Mouse (Mus musculus) embryonic facial prominence, embryonic 13.5 days (tissue): ENCODE data around the gene Mettl17. TPM values are rescaled to one million over a fixed set of nuclear protein-coding genes. Genes with fewer than 3 reads are reported as not detected.
"Not testable (repeated sequence)": the region's sequence is repeated elsewhere in the genome, so short reads cannot be mapped to it uniquely, and the experiment has no call there.

Experiments
- ATAC-seq: fragments of 200-750 bp; cut with Nextera tagmentation; 2 replicates; pipeline ENCODE4 v1.8.0; 2017; ENCODE audit warnings: low read depth; ENCODE audit not compliant: insufficient number of reproducible peaks, insufficient read depth, low FRiP score, low TSS enrichment
- H3K27ac ChIP-seq: fragments of 300-500 bp; sonication (generic); 2 replicates; pipeline ENCODE4 v1.5.1; 2015; ENCODE audit warnings: moderate library complexity, mild to moderate bottlenecking, inconsistent platforms
- H3K27me3 ChIP-seq: fragments of 300-500 bp; sonication (generic); 2 replicates; pipeline ENCODE4 v1.6.1; 2015; ENCODE audit warnings: mild to moderate bottlenecking, inconsistent platforms
- H3K36me3 ChIP-seq: fragments of 300-500 bp; sonication (generic); 2 replicates; pipeline ENCODE4 v1.6.1; 2015; ENCODE audit warnings: mild to moderate bottlenecking, inconsistent platforms
- H3K4me1 ChIP-seq: fragments of 300-500 bp; sonication (generic); 2 replicates; pipeline ENCODE4 v1.6.1; 2015; ENCODE audit warnings: inconsistent platforms
- H3K4me2 ChIP-seq: fragments of 300-500 bp; sonication (generic); 2 replicates; pipeline ENCODE4 v1.6.1; 2015; ENCODE audit warnings: moderate library complexity, mild to moderate bottlenecking, inconsistent platforms
- H3K4me3 ChIP-seq: fragments of 300-500 bp; sonication (generic); 2 replicates; pipeline ENCODE4 v1.5.1; 2015; ENCODE audit warnings: mild to moderate bottlenecking, inconsistent platforms
- H3K9ac ChIP-seq: fragments of 300-500 bp; sonication (generic); 2 replicates; pipeline ENCODE4 v1.6.1; 2015; ENCODE audit warnings: mild to moderate bottlenecking, inconsistent platforms
- H3K9me3 ChIP-seq: fragments of 300-500 bp; sonication (generic); 2 replicates; pipeline ENCODE4 v1.6.1; 2016; ENCODE audit warnings: inconsistent platforms
- WGBS: fragments of 180-500 bp; shearing (Covaris S2); methylation state at CpG from one replicate; pipeline ENCODE4 v1.1.7; 2015; ENCODE audit warnings: mixed read lengths; 5-methylcytosine and 5-hydroxymethylcytosine counted together
- polyA plus RNA-seq: library from polyadenylated mRNA; unstranded; fragments of >200 nt; fragmentation: Nextera tagmentation; extraction: Ambion mirVana; gene quantifications from 2 replicates; pipeline ENCODE4 v1.2.1, GENCODE M21; 2015

Mettl17 gene
- polyA plus RNA-seq = 51.3 and 54.2 TPM in 2 replicates

- Histone ChIP-seq H3K4me1 (peaks cover 13% of the 10 kb centered on the region), H3K9ac (peak within 1 kb of the TSS; percentile 79), H3K4me2 (peak within 1 kb of the TSS; percentile 89), H3K27me3 (no peaks in the 10 kb centered on the region), H3K4me3 (peak within 1 kb of the TSS; percentile 83), H3K9me3 (no peaks in the 10 kb centered on the region), H3K27ac (peak within 1 kb of the TSS; percentile 77), H3K36me3 (peaks cover 32% of the 10 kb centered on the region)
- peak; percentile 93 for ATAC-seq
- WGBS = under 1% methylated on average over 43 of the region's 43 CpGs
Measured at GRCm38 (mm10) chr14:51884598-51885331, at the start of gene Mettl17. Gene Mettl17 (plus strand): TSS chr14:51884842.

DNA sequence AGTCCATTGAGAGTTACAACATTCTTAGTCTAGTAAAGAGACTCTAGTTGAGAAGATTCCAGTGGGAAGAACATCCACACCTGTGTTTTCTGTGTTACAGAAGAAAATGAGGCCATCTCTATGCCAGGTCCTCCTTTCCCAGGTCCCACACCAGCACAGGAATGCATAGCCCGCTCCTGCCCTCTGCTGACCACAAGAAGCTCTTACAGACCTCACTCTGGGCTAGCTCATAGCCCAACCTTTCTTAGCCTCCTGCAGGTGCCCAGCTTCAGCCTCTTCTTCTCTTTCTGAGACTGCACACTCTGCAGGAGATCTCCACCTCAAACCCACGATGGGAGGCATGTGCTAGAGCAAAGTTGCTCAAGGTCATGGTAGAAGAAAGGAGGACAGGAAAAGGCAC lies 46.2 kb upstream of the Mettl17 start:
- not testable (repeated sequence) for H3K27ac ChIP-seq, H3K9ac ChIP-seq, H3K36me3 ChIP-seq, H3K4me2 ChIP-seq, ATAC-seq, H3K4me3 ChIP-seq, H3K27me3 ChIP-seq, H3K4me1 ChIP-seq, H3K9me3 ChIP-seq
- WGBS = 16% methylated on average over 2 of the region's 2 CpGs

DNA sequence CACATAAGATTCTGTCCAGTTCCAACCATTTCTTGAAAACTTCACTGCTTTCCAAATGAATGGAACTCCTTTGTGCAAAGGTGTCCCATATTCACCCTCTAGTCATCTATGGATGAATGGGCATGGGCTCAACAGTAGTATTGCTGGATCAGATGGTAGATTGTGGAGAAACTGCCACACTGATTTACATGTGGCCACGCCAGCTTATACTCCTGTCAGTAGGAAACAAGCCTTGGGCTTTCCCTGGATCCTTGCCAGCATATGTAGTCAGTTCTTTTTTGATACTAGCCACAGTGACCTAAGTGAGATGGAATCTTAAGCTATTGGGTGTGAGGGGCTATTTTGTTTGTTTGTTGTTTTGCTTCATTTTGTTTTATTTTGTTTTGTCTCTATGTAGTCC lies 42.4 kb upstream of the Mettl17 start:
- 75% methylated on average over 1 of the region's 1 CpGs for WGBS
- no peak for ATAC-seq

DNA sequence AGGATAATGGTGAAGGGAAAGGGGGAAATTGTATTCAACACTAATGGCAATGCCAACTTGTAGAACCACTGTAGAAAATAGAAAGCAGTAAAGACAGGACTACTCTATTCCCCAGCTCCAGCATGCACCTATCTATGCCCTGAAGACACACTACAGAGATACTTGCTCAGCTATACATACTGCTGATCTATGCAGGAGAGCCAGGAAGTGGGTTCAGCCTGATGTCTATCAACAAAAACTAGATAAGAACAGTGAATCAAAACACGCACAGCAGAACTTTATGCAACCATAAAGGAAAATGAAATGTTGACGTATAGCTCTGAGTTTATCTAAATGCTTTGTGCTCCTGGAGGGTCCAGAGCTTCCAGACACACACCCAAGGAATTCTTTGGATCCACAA lies 41.9 kb upstream of the Mettl17 start:
- Histone ChIP-seq H3K9ac (no peak overlapping the region), H3K36me3 (no peaks in the 10 kb centered on the region), H3K27me3 (no peaks in the 10 kb centered on the region), H3K4me1 (no peaks in the 10 kb centered on the region), H3K27ac (no peak overlapping the region), H3K9me3 (no peaks in the 10 kb centered on the region), H3K4me2 (no peak overlapping the region), H3K4me3 (no peak overlapping the region)
- 84% methylated on average over 2 of the region's 2 CpGs for WGBS
- ATAC-seq = no peak

More for the DNA sequence above, 42.4 kb upstream of the Mettl17 start:
- Histone ChIP-seq H3K27me3 (no peaks in the 10 kb centered on the region), H3K9ac (no peak overlapping the region), H3K4me1 (no peaks in the 10 kb centered on the region), H3K4me3 (no peak overlapping the region), H3K9me3 (no peaks in the 10 kb centered on the region), H3K4me2 (no peak overlapping the region), H3K27ac (no peak overlapping the region), H3K36me3 (no peaks in the 10 kb centered on the region)

- H3K27me3 ChIP-seq = no peaks in the 10 kb centered on the region
- H3K4me2 ChIP-seq = no peak overlapping the region
- no peak overlapping the region for H3K9ac ChIP-seq
- H3K9me3 ChIP-seq = no peaks in the 10 kb centered on the region
- H3K4me1 ChIP-seq = no peaks in the 10 kb centered on the region
- H3K27ac ChIP-seq = no peak overlapping the region
- no peak for ATAC-seq
- no peak overlapping the region for H3K4me3 ChIP-seq
- H3K36me3 ChIP-seq = no peaks in the 10 kb centered on the region
Measured at GRCm38 (mm10) chr14:51843882-51844281, 40.8 kb upstream of the Mettl17 start.

DNA sequence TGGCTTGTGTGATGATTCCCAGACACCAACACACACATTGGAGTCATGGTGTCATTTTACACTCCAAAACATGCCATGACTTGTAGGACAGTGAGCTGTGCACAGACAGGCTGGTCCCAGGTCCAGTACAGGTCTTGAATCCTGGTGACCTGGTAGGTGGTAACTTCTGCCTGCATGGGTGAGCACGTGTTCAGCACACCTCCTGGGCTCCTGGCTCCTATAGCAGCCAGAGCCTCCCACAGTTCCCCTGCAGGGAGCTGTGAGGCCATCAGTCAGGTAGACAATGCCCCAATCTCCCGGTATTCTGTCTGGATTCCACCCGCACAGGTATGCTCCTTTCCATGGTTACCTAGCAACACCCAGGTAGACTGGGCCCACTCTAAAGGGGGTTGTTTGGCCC lies 38.1 kb upstream of the Mettl17 start:
- WGBS = 53% methylated on average over 3 of the region's 3 CpGs
- ATAC-seq = peak; percentile 53; the same call in 1 of the 2 replicates
- no peak overlapping the region for H3K27ac ChIP-seq

DNA sequence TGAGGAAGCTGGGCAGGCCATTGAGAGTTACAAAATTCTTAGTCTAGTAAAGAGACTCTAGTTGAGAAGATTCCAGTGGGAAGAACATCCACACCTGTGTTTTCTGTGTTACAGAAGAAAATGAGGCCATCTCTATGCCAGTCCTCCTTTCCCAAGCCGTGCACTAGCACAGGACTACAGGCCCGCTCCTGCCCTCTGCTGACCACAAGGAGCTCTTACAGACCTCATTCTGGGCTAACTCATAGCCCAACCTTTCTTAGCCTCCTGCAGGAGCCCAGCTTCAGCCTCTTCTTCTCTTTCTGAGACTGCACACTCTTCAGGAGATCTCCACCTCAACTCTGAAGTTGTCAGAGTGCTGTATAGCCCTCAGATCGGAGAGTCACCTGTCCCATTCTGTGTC lies 33.6 kb upstream of the Mettl17 start:
- 55% methylated on average over 3 of the region's 3 CpGs for WGBS
- H3K36me3 ChIP-seq, H3K4me3 ChIP-seq, H3K9me3 ChIP-seq, H3K4me2 ChIP-seq, H3K9ac ChIP-seq, H3K27ac ChIP-seq, H3K4me1 ChIP-seq, H3K27me3 ChIP-seq: not testable (repeated sequence)
- 0 out of 2 replicates have a peak, but pooled peaks have one; percentile 26 for ATAC-seq

More for the DNA sequence above, 38.1 kb upstream of the Mettl17 start:
- H3K4me3 ChIP-seq = no peak overlapping the region
- H3K9ac ChIP-seq = no peak overlapping the region
- no peak overlapping the region for H3K4me2 ChIP-seq
- H3K4me1 ChIP-seq = no peaks in the 10 kb centered on the region
- H3K27me3 ChIP-seq = no peaks in the 10 kb centered on the region
- H3K9me3 ChIP-seq = no peaks in the 10 kb centered on the region
- no peaks in the 10 kb centered on the region for H3K36me3 ChIP-seq

DNA sequence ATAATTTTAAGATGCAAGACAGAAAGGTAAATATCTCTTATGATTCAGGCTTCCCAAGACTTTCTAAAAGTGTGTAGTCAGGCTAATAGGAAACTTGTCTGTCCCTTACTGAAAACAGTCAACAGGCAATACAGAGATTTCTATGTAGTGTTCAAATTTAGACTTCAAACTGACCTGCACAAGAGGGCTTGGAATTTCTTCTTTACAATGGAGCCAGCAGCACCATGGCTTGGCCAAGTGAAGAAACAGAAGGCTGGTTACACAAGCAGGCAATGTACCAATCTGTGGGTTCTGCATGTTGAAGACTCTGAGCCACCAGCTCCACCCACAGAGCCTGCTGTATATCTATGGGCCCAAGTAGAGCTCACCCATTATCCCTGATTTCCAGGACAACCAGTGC lies 31.2 kb upstream of the Mettl17 start, which contains the start of gene Ear6:
Gene Ear6 (plus strand): TSS at position 301 of the 400 bp plus-strand sequence.
- no peak within 1 kb of the TSS for H3K27ac ChIP-seq
- ATAC-seq = no peak
- H3K36me3 ChIP-seq = no peaks in the 10 kb centered on the region
- no peaks in the 10 kb centered on the region for H3K4me1 ChIP-seq
- no peak within 1 kb of the TSS for H3K9ac ChIP-seq
- H3K4me2 ChIP-seq = no peak within 1 kb of the TSS
- H3K27me3 ChIP-seq = no peaks in the 10 kb centered on the region
- no peak within 1 kb of the TSS for H3K4me3 ChIP-seq
- no peaks in the 10 kb centered on the region for H3K9me3 ChIP-seq

DNA sequence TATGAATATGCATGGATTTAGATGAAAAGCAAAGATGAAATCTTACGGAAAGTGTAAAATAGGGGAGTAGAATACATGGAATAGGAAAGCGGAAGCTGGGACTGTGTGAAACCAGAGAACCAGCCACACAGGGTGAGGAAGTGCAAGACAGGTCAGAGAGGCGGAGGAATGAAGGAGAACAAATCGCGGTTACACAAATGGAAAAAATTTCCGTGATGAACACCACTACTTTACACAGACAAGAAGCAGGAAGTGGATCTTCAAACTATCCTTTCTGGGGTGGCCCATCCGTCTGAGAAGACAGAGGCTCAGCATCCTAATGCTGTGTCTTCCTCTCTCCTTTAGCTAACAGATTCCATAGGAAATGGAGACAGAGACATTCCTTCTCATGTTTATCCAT lies 29.4 kb upstream of the Mettl17 start:
- not testable (repeated sequence) for H3K9ac ChIP-seq, H3K27me3 ChIP-seq, H3K4me1 ChIP-seq, H3K9me3 ChIP-seq, H3K36me3 ChIP-seq, ATAC-seq, H3K27ac ChIP-seq, H3K4me3 ChIP-seq, H3K4me2 ChIP-seq
- WGBS = 79% methylated on average over 7 of the region's 7 CpGs

DNA sequence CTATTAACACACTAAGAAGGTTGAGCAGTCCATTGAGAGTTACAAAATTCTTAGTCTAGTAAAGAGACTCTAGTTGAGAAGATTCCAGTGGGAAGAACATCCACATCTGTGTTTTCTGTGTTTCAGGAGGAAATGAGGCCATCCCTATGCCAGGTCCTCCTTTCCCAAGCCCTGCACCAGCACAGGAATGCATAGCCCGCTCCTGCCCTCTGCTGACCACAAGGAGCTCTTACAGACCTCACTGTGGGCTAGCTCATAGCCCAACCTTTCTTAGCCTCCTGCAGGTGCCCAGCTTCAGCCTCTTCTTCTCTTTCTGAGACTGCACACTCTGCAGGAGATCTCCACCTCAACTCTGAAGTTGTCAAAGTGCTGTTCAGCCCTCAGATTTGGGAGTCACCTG lies 21.0 kb upstream of the Mettl17 start:
- WGBS = 0% methylated on average over 1 of the region's 1 CpGs
- not testable (repeated sequence) for H3K4me1 ChIP-seq, H3K27me3 ChIP-seq, H3K27ac ChIP-seq, ATAC-seq, H3K9ac ChIP-seq, H3K9me3 ChIP-seq, H3K36me3 ChIP-seq, H3K4me3 ChIP-seq, H3K4me2 ChIP-seq

DNA sequence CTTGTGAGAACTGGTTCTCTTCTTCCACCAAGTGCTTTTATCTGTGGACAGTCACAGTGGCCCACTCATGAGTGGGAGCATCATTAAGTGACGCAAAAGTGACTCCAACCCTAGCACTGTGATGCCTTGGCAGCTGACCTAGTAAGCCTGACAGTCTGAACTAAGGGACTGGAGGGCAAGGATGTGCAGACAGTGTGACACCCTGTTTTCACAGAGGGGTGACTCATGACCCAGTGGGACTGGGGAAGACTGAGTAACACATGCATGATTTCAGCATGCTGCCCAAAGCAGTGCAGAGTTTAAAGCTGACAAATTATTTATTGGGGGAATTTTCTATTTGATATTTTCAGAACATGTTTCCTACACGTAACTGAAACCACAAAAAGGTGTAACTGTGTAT lies 13.9 kb upstream of the Mettl17 start:
- Histone ChIP-seq H3K9ac (no peak overlapping the region), H3K4me2 (no peak overlapping the region), H3K4me1 (no peaks in the 10 kb centered on the region), H3K4me3 (no peak overlapping the region), H3K27ac (no peak overlapping the region), H3K36me3 (no peaks in the 10 kb centered on the region), H3K27me3 (no peaks in the 10 kb centered on the region), H3K9me3 (no peaks in the 10 kb centered on the region)
- no peak for ATAC-seq
- WGBS = 72% methylated on average over 2 of the region's 2 CpGs

GRCm38 (mm10) chr14:51871741-51872140 lies 12.9 kb upstream of the Mettl17 start:
- Histone ChIP-seq H3K9me3 (no peaks in the 10 kb centered on the region), H3K4me1 (no peaks in the 10 kb centered on the region), H3K27me3 (no peaks in the 10 kb centered on the region), H3K9ac (no peak overlapping the region), H3K4me2 (no peak overlapping the region), H3K36me3 (no peaks in the 10 kb centered on the region), H3K4me3 (no peak overlapping the region), H3K27ac (no peak overlapping the region)
- WGBS = 75% methylated on average over 9 of the region's 9 CpGs
- ATAC-seq = no peak
